Mouse (Mus musculus) c-Kit-negative CD71-positive TER-119-positive erythroid progenitor cells, embryonic 14.5 days (primary cell): ENCODE measurements around the gene Mmp28.

ENCODE experiments used
- DNase-seq: peaks from one replicate; pipeline ENCODE4 v3.0.0-alpha.2; 2013; ENCODE audit warnings: low read depth, low spot score

Mmp28 gene

DNA sequence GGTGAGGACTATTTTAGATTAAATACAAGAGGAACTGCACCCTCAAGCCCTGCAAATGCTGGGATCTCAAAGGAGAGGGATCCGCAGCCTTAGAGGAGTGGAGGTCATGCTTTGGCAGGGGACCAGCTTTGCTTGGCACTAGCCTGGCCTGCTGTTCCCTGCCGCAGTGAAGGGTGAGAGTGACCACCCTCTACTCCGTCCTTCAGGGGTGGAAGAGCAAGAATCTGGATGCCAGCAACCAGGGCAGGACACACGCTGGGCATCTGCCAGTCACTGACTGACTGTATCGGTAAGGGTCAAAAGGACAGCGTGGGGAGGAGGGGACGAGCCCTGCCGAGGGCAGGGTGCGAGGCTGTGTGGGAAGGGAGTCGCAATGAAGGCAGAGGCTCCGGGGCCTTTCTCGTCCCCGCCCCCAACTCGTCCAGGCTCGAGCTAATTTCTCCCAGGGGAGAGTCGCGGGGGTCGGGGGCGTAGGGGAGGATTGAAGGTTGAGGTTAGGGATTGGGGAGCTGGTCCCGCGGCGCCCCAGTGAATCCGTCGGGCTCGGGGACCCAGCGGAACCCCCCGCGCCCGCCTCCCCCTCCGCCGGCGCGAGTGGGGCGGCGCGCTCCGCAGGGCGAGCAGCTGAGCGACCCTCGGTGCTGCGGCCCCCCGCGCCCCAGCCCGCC lies 53.6 kb downstream of the Mmp28 start, which contains the start of gene Rasl10b:
TSS of gene Rasl10b (plus strand) at position 51 of the 668 bp plus-strand sequence.
- no peak for DNase-seq

DNA sequence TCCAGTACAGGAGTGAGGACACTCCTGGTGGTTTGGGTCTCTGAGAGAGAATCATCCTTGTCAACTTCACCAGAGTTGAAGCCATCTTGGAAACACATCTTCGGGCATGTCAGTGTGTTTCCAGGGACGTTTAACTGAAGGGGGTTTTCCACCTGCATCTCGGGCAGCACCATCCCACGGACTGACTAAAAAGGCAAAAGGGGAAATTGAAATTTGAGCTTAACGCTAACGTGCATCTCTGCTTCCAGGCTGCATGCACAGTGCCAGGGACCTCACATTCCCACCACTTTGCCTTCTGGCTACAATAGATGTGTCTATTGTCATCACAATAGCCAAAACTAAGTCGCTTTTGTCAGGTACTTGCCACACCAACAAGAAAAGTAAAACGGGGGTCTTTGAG lies 54.6 kb downstream of the Mmp28 start:
- no peak for DNase-seq

DNA sequence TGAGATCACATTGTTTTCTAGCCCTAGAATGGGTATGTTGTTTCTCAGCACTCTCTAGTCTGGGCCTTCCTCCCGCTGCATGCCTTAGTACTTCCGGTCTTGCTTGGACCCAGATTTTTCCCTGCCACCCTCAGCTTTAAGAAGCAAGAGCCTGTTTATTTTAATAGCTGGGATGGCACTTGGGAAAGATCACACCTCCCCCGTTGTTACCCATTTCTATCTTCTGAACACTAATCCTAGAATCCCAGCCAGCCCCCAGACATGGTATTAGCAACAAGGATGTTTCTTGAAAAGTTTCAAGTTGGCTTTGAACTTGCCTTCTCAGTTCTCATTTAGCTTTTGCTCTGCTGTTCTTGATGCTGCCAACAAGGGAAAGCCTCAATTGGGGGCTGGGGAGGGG lies 56.5 kb downstream of the Mmp28 start:
- no peak for DNase-seq

DNA sequence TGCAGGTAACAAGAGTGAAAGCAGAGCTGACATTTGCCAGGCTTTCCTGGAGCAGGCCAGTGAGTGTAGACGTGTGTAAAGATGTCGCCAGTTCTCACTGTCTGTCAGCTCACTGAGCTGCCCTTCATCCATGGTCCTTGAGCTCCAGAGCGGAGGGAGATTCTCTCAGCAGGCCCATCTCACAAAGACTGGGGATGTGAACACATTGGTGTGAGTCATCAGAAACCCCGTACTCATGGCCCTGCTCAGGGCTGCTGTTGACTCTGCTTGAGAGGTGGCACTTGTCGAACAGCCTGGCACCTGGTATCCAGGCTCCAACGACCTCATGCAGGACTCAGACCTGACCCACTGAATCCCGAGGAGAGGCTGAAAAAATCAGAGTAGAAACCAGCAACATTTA lies 59.1 kb downstream of the Mmp28 start:
- DNase-seq: no peak

DNA sequence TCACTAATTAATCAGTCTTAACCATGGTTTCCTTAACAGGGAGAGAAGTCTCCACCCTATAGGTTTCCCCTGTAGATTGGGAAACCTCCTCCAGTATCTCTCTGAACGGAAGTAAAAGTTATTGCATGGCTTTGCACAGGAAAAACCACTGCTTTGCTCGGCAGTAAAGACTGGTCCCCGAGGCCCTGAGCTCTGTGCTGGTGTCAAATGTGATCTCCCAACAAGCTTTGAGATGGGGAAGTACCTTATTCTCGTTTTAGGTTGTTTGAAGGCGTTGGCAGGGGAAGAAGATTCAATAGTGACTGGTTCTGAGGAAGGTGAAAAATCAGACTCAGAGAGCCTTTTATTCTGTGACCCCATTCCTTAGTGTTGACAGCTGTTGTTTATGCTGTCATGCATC lies 64.1 kb downstream of the Mmp28 start:
- DNase-seq: no peak

DNA sequence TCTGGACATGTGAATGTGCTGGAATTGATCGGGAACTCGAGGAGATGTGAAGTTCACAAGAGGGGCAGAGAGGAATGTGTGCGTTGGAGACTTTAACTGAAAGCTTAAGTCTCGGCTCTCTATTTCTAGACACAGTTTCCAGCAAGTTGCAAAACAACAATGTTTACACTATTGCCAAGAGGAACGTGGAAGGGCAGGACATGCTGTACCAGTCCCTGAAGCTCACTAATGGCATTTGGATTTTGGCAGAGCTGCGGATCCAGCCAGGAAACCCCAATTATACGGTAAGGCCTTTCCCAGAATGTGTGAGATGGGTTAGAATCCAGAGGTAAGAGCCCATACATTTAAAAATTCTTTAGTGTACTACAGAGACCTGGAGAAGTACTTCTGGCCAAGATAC lies 65.2 kb downstream of the Mmp28 start:
- DNase-seq: no peak

DNA sequence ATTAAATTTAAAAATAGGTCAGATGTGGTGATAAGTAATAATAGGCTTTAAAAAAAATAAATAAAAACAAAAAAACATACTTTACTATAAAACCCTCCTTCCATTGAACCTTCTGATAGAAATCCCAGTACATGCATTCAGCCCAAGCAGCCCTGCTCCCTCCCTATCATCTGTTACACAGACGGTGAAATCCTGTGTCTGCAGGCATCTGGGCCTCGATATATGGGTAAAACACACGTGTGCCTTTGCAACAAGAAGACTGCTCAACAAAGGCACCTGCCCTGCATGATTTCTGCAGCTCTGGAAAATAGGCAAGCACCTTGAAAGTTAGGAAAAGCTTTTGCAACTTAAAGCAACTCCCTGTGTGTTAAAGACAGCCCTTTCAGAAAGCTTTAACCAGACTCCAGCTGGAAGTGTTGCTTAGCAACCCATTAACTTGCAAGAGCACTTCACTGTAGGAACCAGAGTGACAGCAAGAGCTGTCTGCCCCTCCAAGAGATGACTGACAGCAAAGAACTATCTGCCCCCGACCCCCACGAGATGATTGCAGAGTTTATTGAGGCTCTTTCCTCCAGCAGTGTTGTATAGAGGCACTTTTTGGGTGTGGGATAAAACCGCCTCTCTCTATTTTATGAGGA lies 68.0 kb downstream of the Mmp28 start:
- DNase-seq: no peak

DNA sequence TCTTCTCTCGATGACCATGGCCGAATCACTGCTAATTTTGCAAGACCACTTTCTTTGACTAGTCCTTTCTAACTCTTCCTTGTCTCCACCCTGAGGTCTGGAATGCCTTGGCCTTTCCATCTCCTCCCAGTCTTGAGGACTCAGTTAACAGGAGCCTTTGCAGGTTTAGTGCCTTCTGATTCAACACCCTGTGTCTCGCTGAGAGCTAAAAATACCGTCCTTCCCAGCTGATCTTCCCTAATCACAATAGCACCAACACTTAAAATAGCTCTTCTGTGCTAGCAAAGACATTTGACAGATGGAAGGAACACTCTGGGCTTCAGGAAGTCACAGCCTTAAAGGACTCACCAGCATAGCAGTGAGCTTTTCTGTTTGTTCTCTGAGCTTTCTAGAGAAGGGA lies 69.8 kb downstream of the Mmp28 start:
- DNase-seq: no peak
